Mouse (Mus musculus) mesoderm, embryonic 11.5 days (tissue): ENCODE measurements around the gene Zer1.
"Not testable (repeated sequence)": the region's sequence is repeated elsewhere in the genome, so short reads cannot be mapped to it uniquely, and the experiment has no call there.

ENCODE experiments used
- DNase-seq: peaks from one replicate; pipeline ENCODE4 v3.0.0-alpha.2; 2012; ENCODE audit warnings: low read depth, low spot score

Zer1 gene

GRCm38 (mm10) chr2:30077502-30078348 is 46.7 kb downstream of the Zer1 start, which contains the start of gene Pkn3:
Pkn3 (plus strand) TSS chr2:30077684.
- DNase-seq: peak; percentile 93

- DNase-seq: no peak
Measured at GRCm38 (mm10) chr2:30076959-30077358, 47.4 kb downstream of the Zer1 start.

GRCm38 (mm10) chr2:30076439-30076838 is 47.9 kb downstream of the Zer1 start:
- DNase-seq: no peak

GRCm38 (mm10) chr2:30075625-30076024 is 48.8 kb downstream of the Zer1 start:
- DNase-seq: no peak

GRCm38 (mm10) chr2:30073285-30073684 is 51.1 kb downstream of the Zer1 start:
- DNase-seq: no peak

- no peak for DNase-seq
Measured at GRCm38 (mm10) chr2:30072875-30073274, 51.5 kb downstream of the Zer1 start.

DNA sequence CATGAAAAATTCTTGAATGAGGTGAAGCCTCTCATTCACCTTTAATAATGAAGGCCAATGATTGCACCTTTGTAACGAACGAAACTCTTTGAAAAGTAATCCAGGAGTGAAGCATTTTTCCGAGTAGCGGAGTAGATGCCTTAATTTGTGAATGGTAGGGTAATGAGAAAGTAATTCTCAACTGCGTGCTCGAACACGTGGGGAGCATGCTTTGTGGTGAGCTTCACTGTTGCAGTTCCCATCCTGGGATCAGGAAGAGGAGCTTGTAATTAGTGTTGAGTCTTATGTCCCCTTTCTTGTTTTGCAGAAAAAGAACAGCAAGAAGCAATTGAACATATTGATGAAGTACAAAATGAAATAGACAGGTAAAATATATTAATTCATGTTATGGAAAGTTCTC is 56.4 kb downstream of the Zer1 start:
- no peak for DNase-seq

DNA sequence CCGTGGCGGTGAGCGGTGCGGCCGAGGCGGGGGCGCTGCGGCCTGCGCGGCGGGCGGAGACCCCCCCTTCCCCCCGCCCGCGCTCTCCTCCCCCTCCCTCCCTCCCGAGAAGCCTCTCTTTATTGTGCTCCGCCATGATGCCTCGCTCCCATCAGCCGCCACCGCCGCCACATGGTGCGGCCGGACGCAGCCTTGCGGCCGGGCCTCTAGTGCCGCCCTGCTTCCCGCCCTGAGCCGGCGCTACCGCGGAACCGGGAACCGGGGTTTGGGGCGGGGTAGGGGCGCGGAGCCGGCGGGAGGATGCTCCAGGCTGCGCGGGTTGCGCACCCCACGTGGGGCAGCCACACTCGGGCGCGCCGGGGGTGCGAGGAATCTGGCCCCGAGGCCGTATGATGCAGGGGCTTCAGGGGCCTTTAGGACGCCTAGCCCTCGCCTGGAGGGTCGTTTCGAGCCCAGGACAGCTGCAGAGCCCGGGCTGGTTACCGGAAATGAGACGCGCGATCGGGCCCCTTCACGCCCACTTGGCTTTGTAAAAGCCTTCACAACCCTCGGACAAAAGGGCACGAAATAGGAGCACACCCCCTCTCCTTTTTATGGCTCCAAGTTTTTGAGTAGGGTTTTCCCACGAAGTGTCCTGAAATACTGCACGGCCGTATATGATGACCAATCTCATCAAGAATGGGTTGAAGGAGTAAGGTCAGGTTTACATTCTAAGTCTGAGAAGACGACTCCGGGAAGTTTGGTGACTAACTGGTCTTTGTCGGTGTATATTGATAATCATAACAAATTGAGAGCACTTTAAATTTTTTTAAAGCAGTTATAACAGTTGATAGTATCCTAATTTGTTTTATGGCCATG is 57.1 kb downstream of the Zer1 start:
- no peak for DNase-seq

GRCm38 (mm10) chr2:30066046-30066901 is 58.1 kb downstream of the Zer1 start:
- peak; percentile 98 for DNase-seq

DNA sequence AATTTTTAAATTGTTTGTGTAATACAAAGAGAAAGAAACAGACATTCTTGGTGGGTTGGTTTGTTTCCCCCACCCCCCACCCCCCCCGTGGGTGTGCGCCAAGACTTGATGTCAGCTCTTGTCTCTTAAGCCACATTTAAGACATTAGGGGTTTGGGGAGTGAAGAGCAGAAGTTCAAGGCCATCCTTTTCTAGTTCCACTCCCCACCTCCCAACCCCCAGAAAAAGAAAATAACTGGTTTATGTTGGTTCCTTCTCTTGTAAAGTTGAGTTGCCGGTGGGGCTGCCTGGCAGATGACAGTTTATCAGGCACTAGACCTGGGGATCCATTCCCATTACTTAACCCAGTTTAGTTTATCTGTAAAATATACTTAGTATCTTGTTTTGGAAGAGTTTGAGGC is 60.1 kb downstream of the Zer1 start:
- DNase-seq: no peak

- DNase-seq: no peak
Measured at GRCm38 (mm10) chr2:30063791-30064190, 60.6 kb downstream of the Zer1 start.

- no peak for DNase-seq
Measured at GRCm38 (mm10) chr2:30063235-30063634, 61.1 kb downstream of the Zer1 start.

- DNase-seq: peak; percentile 65
Measured at GRCm38 (mm10) chr2:30062249-30063093, 61.9 kb downstream of the Zer1 start.

DNA sequence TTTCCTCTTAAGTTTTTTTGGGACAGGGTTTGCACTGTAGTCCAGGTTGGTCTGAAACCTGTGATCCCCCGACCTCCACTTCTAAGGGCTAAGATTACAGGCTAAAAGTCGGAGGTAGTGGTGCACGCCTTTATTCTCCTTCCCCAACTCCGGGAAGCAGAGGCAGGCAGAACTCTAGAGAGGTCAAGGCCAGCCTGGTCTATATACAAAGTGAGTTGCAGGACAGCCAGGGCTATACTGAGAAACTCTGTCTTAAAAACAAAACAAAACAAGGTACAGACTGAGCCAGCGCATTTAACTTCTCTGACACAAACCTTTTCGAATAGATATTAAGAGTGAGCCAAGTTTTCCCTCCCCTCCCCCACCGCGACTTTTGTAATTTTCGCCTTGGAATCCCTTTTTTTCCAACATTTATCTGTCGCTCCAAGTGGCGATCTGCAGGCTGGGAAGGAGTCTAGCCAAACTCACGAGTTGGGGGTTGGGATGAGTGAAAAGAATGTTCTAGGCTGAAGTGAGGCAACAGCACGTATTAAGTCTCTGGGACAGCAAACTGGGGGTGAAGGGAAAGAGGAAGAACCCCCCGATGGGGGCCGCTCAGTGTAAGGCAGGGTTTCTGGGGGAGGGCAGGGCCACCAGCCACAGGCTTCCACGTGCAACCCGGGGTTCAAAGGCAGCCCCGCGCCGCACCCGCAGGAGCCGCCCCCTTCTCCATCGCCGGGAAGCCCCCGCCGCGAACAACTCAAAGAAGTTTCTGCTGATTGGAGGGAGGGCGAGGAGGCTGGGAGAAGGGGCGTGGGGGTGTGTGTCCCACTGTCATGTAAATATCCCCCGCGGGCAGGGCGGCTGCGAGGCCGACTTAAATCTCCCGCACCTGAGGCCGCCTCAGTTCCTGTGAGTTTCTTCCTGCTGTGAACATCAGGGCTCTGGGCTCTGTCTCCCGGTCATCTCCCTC is 62.9 kb downstream of the Zer1 start:
- DNase-seq: peak; percentile 79

DNA sequence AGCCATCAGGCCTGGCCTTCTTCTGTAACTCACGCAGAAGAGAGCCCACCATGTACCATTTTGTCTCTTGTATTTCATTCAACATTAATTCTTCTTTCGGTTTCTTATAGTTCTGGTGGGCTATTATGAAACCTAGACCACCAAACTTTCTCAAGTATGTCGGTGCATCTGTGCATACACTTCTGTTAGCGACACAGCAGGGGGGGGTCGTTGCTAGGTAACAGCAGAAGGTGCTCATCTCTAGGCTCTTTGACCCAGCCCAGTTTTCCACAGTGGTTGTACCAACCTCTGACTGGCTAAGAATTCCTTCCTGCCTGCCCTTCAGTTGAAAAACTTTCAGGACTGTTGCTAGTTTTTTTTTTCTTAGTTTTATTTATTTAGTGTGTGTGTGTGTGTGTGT is 66.0 kb downstream of the Zer1 start:
- no peak for DNase-seq

DNA sequence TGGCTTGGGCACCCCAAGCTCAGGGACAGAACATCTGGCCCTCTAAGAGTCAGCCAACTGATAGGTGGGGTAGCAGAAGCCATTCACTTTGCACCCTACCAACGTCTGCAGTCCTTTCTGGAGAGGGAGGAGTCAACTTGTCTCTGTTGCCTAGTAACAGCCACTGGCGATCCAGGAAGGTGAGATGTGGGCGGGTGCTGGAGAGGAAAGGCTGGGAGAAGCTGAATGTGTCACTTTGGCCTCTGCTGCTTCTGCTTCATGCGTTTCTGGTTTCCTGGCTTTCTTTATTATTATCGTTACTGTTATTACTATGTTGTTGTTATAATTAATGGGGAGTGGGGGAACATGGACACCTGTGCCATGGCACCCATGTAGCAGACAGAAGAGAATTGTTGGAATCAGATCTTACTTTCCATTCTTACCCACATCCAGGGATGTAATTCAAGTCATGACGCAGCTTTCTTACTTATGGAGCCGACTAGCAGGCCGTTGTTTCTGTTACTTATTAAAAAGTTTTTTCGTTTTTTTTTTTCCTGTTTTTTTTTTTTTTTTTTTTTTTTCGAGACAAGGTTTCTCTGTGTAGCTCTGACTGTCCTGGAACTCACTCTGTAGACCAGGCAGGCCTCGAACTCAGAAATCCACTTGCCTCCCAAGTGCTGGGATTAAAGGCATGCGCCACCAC is 67.0 kb downstream of the Zer1 start, which contains the start of gene Set:
Gene Set (plus strand): TSS at position 156 of the 682 bp plus-strand sequence.
- no peak for DNase-seq

GRCm38 (mm10) chr2:30056736-30057135 is 67.6 kb downstream of the Zer1 start:
- DNase-seq: no peak

GRCm38 (mm10) chr2:30055310-30055709 is 69.1 kb downstream of the Zer1 start:
- DNase-seq: not testable (repeated sequence)
